Mouse (Mus musculus) inflammation-experienced regulatory T-cells, adult 6 months (primary cell): ENCODE results near the gene Oscar. TPM values are rescaled to one million over a fixed set of nuclear protein-coding genes. Genes with fewer than 3 reads are reported as not detected.

Experiments used
- ATAC-seq: one replicate; pipeline ENCODE4 v1.8.0; 2017
- polyA plus RNA-seq, 3 experiments: library from polyadenylated mRNA; unstranded; fragments of 100-300 nt; shearing (Covaris generic); gene quantifications; one replicate each; pipeline ENCODE4 v1.2.1; 2017

Oscar gene
- not detected for polyA plus RNA-seq

- no peak for ATAC-seq
Observed at GRCm38 (mm10) chr7:3616057-3616388, at the start of gene Oscar. Gene Oscar (minus strand): TSS chr7:3616157.

GRCm38 (mm10) chr7:3665215-3666114, 49.5 kb upstream of the Oscar start, which contains the start of gene Leng1:
Gene Leng1 (minus strand): TSS chr7:3665840.
- ATAC-seq, result peak; percentile 97

DNA sequence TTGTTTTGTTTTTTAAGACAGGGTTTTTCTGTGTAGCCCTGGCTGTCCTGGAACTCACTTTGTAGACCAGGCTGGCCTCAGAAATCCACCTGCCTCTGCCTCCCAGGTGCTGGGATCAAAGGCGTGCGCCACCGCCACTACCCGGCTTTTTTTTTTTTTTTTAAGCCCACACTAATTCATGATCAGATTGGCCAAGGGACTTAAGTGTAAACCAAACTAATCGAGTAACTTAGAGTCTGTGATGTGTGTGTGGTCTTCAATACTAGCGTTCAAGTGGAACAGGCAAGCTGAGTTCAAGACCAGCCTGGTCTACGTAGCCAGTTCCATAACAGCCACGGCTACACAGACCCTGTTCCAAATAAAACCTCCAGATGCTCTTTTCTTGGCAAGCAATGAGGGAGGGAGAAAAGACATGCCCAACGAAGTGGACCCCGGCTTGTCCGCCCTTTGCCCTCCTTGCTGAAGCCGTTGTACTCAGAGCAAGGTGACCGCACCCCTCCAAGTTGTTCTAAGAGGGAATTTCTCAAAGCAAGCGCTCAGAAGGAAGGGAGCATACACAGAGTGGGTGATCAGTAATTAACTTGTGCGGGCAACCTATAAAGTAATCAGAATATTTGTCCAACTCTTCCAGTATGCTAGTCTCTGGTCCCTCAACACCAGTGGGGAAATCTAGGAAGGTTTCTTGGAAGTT, 48.7 kb upstream of the Oscar start:
- no peak for ATAC-seq

DNA sequence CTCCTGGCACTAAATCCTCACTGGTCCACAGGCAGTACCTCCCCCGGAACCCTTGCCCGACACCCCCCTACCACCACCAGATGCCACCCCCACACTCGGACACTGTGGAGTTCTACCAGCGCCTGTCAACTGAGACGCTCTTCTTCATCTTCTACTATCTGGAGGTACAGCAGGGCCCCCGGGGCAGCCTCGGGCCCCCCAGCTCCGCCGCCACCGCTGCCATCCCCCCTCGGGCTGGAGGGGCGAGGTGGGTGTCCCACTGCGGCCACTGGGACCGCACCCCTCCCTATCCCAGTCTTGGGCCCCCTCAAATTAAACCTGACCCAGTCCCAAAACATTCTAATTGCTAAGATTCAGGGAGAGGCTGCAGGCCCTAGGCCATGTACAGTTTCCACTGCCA, 42.6 kb upstream of the Oscar start:
- no peak for ATAC-seq

GRCm38 (mm10) chr7:3656966-3657365, 41.0 kb upstream of the Oscar start:
- no peak for ATAC-seq

- ATAC-seq, result no peak
Observed at GRCm38 (mm10) chr7:3646641-3647040, 30.7 kb upstream of the Oscar start.

DNA sequence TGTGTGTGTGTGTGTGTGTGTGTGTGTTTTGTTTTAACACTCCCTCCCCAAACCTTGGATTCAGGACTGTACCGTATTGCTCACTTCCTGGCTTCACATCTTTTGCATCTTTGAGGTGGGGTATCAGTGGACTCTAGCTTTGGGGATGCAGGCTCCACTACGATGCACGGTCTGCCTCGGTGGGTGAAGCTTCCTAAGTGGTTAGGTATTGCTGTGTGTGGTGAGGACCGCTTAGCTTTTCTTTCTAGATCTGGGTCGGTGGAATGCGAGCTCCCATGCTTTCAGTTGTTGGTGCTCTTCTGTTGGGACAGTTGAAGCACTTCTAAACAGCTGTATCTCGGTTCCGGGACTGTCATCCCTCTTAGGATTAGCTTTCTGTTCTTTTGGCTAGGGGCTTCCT, 30.2 kb upstream of the Oscar start:
- no peak for ATAC-seq

DNA sequence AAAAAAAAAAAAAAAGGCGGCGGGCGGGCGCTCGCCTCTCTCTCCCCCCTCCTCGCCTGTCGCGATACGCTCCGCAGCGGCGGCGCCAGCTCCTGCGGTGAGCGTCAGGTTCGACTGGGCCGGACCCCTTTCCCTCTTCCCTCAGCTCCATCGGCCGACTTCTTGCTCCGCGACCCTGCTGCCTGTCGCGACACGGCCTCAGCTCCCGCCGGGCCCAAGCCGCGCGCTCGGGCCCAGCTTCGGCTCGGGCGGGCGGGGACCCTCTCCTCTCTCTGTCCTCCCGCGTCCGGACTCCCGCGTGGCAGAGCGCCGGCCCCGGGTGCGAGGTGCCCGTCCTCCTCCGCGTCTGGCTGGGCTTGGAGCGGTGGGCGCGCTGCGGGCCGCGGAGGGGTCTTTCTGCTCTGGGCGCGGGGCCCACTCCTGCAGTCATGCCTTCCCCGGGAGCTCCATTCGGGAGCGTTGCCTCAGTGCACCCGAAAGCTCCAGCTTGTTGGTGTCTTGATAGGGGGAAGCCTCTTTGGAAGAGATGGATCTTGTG, 29.6 kb upstream of the Oscar start:
- ATAC-seq, result no peak

GRCm38 (mm10) chr7:3644672-3645487, 28.9 kb upstream of the Oscar start, which contains the start of gene Cnot3:
Gene Cnot3 (plus strand): TSS chr7:3645268.
- ATAC-seq, result peak; percentile 87

- ATAC-seq, result no peak
Observed at GRCm38 (mm10) chr7:3644348-3644671, 28.4 kb upstream of the Oscar start.

DNA sequence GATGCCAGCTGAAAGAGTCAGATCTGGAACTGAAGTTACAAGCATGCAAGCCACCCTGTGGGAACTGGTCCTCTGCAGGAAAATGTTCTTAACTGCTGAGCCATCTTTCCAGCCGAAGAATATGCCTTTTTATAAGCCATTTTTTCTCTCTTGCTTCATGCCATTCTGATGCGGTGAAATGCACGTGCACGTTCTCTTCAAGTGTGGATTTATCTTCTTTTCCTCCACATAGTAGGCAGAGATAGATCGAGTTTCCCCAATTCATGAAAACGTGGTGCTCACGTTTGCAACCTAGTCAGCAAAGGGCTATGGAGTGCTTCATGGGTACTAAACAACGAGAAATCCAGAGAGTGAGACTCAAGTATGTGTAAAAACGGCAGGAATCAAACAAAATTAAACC, 27.9 kb upstream of the Oscar start:
- no peak for ATAC-seq

GRCm38 (mm10) chr7:3643412-3643811, 27.5 kb upstream of the Oscar start:
- no peak for ATAC-seq

DNA sequence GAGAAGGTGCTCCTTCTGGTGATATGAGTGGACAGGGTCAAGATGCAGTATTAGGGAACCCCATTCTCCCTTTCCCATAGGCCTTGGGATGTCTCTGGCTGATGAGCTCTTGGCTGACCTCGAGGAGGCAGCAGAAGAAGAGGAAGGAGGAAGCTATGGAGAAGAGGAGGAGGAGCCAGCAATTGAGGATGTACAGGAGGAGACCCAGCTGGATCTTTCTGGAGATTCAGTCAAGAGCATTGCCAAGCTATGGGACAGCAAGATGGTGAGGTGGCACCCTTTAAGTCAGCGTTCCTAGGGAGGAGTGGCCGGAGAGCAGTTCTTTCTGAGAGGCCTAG, 14.5 kb upstream of the Oscar start:
- ATAC-seq, result no peak

- ATAC-seq, result peak; percentile 88
Observed at GRCm38 (mm10) chr7:3629543-3630477, 13.9 kb upstream of the Oscar start, which contains the start of the genes Tfpt and Prpf31. Gene Tfpt (minus strand): TSS chr7:3629929. Gene Prpf31 (plus strand): TSS chr7:3629985.

DNA sequence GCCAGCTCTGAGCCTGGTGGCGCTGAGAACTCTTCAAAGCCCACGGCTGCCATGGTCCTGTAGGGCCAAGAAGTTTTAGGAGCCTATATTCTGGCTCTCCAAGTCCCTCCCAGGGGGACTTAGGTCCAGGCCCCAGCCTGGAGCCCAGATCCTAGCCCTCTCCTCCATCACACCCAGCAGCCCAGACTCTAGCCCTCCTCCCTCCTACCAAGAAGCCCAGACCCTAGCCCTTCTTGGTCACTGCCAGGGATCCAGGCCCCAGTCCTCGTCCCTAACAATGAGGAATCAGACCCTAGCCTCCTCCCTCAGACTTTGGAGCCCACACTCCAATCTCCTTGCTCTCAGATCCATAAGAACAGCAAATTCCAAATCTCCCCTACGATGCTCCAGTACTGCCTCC, 13.1 kb upstream of the Oscar start:
- ATAC-seq, result no peak

DNA sequence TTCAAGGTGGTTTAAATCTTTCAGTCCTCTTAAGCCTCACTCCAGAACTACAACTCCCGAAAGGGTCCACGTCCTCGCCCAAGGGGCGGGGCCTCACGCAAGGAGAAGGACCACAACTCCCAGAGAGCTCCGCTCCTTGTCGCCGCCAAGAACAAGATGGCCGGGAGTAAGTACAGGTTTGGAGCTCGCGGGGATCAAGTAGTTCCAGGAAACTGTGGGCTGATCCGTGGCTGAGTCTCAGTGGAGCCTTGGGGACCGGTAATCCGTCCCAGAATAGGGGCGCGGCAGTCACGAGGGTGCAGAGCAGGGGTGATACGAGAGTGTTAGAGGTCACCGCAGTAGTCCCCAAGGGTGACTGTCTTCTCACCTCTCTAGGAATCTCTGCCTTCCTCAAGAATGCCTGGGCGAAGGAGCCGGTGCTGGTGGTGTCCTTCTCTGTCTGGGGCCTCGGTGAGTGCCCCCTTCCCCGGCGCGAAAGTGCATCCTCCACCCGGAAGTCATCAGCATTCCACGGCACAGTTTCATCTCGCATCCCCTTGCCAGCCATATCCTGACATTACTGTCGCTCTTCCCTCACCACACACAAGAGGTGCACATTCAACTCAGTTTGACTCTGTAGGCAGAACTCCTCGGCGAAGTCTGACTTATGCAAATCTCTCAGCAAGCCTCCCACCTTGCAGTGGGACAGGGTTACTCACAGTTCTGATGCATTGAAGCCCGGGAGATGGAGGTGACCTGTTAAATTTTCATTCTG, 1.5 kb upstream of the Oscar start, which contains the start of gene Ndufa3:
TSS of gene Ndufa3 (plus strand) at position 132 of the 754 bp plus-strand sequence.
- peak; percentile 100 for ATAC-seq

- peak; percentile 41 for ATAC-seq
Observed at GRCm38 (mm10) chr7:3616389-3617241, 658 bp upstream of the Oscar start.

GRCm38 (mm10) chr7:3614021-3614420, 1.9 kb downstream of the Oscar start:
- no peak for ATAC-seq

- ATAC-seq, result no peak
Observed at GRCm38 (mm10) chr7:3611006-3611405, 5.0 kb downstream of the Oscar start.

- ATAC-seq, result no peak
Observed at GRCm38 (mm10) chr7:3610437-3610836, 5.5 kb downstream of the Oscar start.
